ENCODE assay signal across 9 mouse cellular contexts in genomic region chr1:88839407-88839976, GRCm38 (mm10).
DNase-seq lines count a peak whose midpoint lies in the region; ATAC-seq and TF ChIP-seq lines count a peak whose summit lies in the region.
"Had no signal": no experiment of that assay in that cellular context is flagged by ENCODE, and none has a peak within 500 bp of the region (broad histone marks: within the 10 kb centered on the region; RNA-seq: fewer than 3 reads in every experiment).

No protein-coding gene starts in this region.

- no peak for ATAC-seq in midbrain, postnatal 0 days (ENCODE audit: low FRiP score)
- ATAC-seq in embryonic facial prominence, embryonic 11.5 days (replicated peaks; ENCODE audit: insufficient number of reproducible peaks, low FRiP score, low TSS enrichment, low read depth) = no peak
- no peak for ATAC-seq in hindbrain, postnatal 0 days
- no peak for ATAC-seq in intestine, embryonic 15.5 days

- H3K36me3 ChIP-seq in midbrain, embryonic 10.5 days = no peaks in the 10 kb centered on the region
- no peaks in the 10 kb centered on the region for H3K36me3 ChIP-seq in midbrain, postnatal 0 days (ENCODE audit: insufficient read depth, low read length)
- H3K36me3 ChIP-seq in embryonic facial prominence, embryonic 11.5 days (replicated peaks; ENCODE audit: control insufficient read depth, insufficient read depth, low read depth, low read length) = no peaks in the 10 kb centered on the region
- H3K36me3 ChIP-seq in hindbrain, postnatal 0 days (ENCODE audit: insufficient read depth, low read length) = no peaks in the 10 kb centered on the region
- H3K36me3 ChIP-seq in intestine, embryonic 15.5 days = no peaks in the 10 kb centered on the region
- H3K36me3 ChIP-seq: liver, embryonic 15.5 days had no signal

- no peak overlapping the region for H3K4me3 ChIP-seq in midbrain, embryonic 10.5 days
- H3K4me3 ChIP-seq in midbrain, postnatal 0 days (ENCODE audit: low read depth, low read length) = no peak overlapping the region
- H3K4me3 ChIP-seq in embryonic facial prominence, embryonic 11.5 days (ENCODE audit: low read depth, low read length) = no peak overlapping the region
- no peak overlapping the region for H3K4me3 ChIP-seq in hindbrain, postnatal 0 days (ENCODE audit: low read length)
- H3K4me3 ChIP-seq in intestine, embryonic 15.5 days (replicated peaks) = no peak overlapping the region
- H3K4me3 ChIP-seq: liver, embryonic 15.5 days had no signal

- DNase-seq in midbrain, embryonic 10.5 days (ENCODE audit: low spot score) = no peak
- no peak for DNase-seq in midbrain, postnatal 0 days (ENCODE audit: low spot score)
- DNase-seq in embryonic facial prominence, embryonic 11.5 days (ENCODE audit: low spot score) = peak; percentile 2
- no peak for DNase-seq in hindbrain, postnatal 0 days (ENCODE audit: low spot score)
- no peak for DNase-seq in urinary bladder, postnatal 14 days (ENCODE audit: low spot score)
- DNase-seq in urinary bladder, adult 2 months (ENCODE audit: low spot score) = no peak
- DNase-seq in spleen, postnatal 14 days (ENCODE audit: low spot score in 2 of 2) = no peak

- 11% methylated on average over 3 of the region's 3 CpGs for WGBS in midbrain, embryonic 10.5 days
- 9% methylated on average over 3 of the region's 3 CpGs for WGBS in midbrain, postnatal 0 days
- 20% methylated on average over 3 of the region's 3 CpGs for WGBS in embryonic facial prominence, embryonic 11.5 days
- WGBS in hindbrain, postnatal 0 days = 13% methylated on average over 3 of the region's 3 CpGs
- 28% methylated on average over 3 of the region's 3 CpGs for WGBS in intestine, embryonic 15.5 days

- H3K4me2 ChIP-seq in midbrain, postnatal 0 days (ENCODE audit: low read depth, low read length, poor library complexity, severe bottlenecking) = no peak overlapping the region
- H3K4me2 ChIP-seq in embryonic facial prominence, embryonic 11.5 days (ENCODE audit: low read depth, low read length) = no peak overlapping the region
- no peak overlapping the region for H3K4me2 ChIP-seq in hindbrain, postnatal 0 days (ENCODE audit: low read depth, low read length)
- H3K4me2 ChIP-seq in intestine, embryonic 15.5 days (replicated peaks) = no peak overlapping the region
- H3K4me2 ChIP-seq: liver, embryonic 15.5 days had no signal

- peaks cover 6% of the 10 kb centered on the region for H3K9me3 ChIP-seq in midbrain, embryonic 10.5 days (replicated peaks)
- no peaks in the 10 kb centered on the region for H3K9me3 ChIP-seq in midbrain, postnatal 0 days (ENCODE audit: low read length)
- no peaks in the 10 kb centered on the region for H3K9me3 ChIP-seq in embryonic facial prominence, embryonic 11.5 days (replicated peaks; ENCODE audit: control insufficient read depth, low read length)
- H3K9me3 ChIP-seq in hindbrain, postnatal 0 days (ENCODE audit: low read length) = no peaks in the 10 kb centered on the region
- H3K9me3 ChIP-seq in intestine, embryonic 15.5 days = no peaks in the 10 kb centered on the region
- H3K9me3 ChIP-seq: liver, embryonic 15.5 days had no signal

- H3K9ac ChIP-seq in midbrain, postnatal 0 days (replicated peaks; ENCODE audit: low read length, poor library complexity, severe bottlenecking) = no peak overlapping the region
- H3K9ac ChIP-seq in embryonic facial prominence, embryonic 11.5 days (replicated peaks; ENCODE audit: low read length) = no peak overlapping the region
- H3K9ac ChIP-seq in hindbrain, postnatal 0 days (replicated peaks; ENCODE audit: low read length) = no peak overlapping the region
- H3K9ac ChIP-seq in intestine, embryonic 15.5 days = no peak overlapping the region
- H3K9ac ChIP-seq: liver, embryonic 15.5 days had no signal

- no peak for TF ChIP-seq CTCF in midbrain, postnatal 0 days (IDR thresholded peaks at IDR 0.05)
- TF ChIP-seq CTCF in hindbrain, postnatal 0 days (IDR thresholded peaks at IDR 0.05; ENCODE audit: low read depth) = no peak

- peaks cover 33% of the 10 kb centered on the region for H3K4me1 ChIP-seq in midbrain, embryonic 10.5 days
- H3K4me1 ChIP-seq in midbrain, postnatal 0 days (ENCODE audit: insufficient read depth, low read length) = no peaks in the 10 kb centered on the region
- no peaks in the 10 kb centered on the region for H3K4me1 ChIP-seq in embryonic facial prominence, embryonic 11.5 days (ENCODE audit: control insufficient read depth, insufficient read depth, low read length)
- peaks cover 13% of the 10 kb centered on the region for H3K4me1 ChIP-seq in hindbrain, postnatal 0 days (ENCODE audit: insufficient read depth, low read length)
- no peaks in the 10 kb centered on the region; the same call in 1 of the 2 replicates for H3K4me1 ChIP-seq in intestine, embryonic 15.5 days (replicated peaks)
- H3K4me1 ChIP-seq: liver, embryonic 15.5 days had no signal

- H3K27me3 ChIP-seq in midbrain, embryonic 10.5 days (ENCODE audit: low read depth, poor library complexity, severe bottlenecking) = no peaks in the 10 kb centered on the region
- no peaks in the 10 kb centered on the region for H3K27me3 ChIP-seq in midbrain, postnatal 0 days (ENCODE audit: insufficient read depth, low read length)
- H3K27me3 ChIP-seq in embryonic facial prominence, embryonic 11.5 days (ENCODE audit: control insufficient read depth, insufficient read depth, low read length) = no peaks in the 10 kb centered on the region
- no peaks in the 10 kb centered on the region for H3K27me3 ChIP-seq in hindbrain, postnatal 0 days (ENCODE audit: insufficient read depth, low read length)
- H3K27me3 ChIP-seq in intestine, embryonic 15.5 days (replicated peaks) = no peaks in the 10 kb centered on the region
- H3K27me3 ChIP-seq: liver, embryonic 15.5 days had no signal

- H3K27ac ChIP-seq in midbrain, embryonic 10.5 days (replicated peaks) = peak overlapping the region; percentile 90
- H3K27ac ChIP-seq in midbrain, postnatal 0 days (ENCODE audit: low read depth, low read length) = no peak overlapping the region
- peak overlapping the region; percentile 38; the same call in 1 of the 2 replicates for H3K27ac ChIP-seq in embryonic facial prominence, embryonic 11.5 days (replicated peaks; ENCODE audit: low read depth, low read length)
- peak overlapping the region; percentile 28 for H3K27ac ChIP-seq in hindbrain, postnatal 0 days
- no peak overlapping the region for H3K27ac ChIP-seq in intestine, embryonic 15.5 days
- H3K27ac ChIP-seq: liver, embryonic 15.5 days had no signal

Comparison
In these comparisons a context has a peak if more than half of its experiments do, and no peak if none do; other contexts are left out.
1. H3K27ac ChIP-seq: peak in midbrain, embryonic 10.5 days (single experiment), embryonic facial prominence, embryonic 11.5 days (single experiment) and hindbrain, postnatal 0 days (single experiment); none in midbrain, postnatal 0 days (single experiment) and intestine, embryonic 15.5 days (single experiment).